Mouse (Mus musculus) gastrocnemius, adult 18-20 months (tissue): ENCODE data around the gene Spg21. TPM values are rescaled to one million over a fixed set of nuclear protein-coding genes. Genes with fewer than 3 reads are reported as not detected.

Experiments used
- DNase-seq: peaks from one replicate; pipeline ENCODE4 v3.0.0; 2021; ENCODE audit warnings: low spot score
- total RNA-seq, 2 experiments: library from RNA; stranded (reverse); gene quantifications; 2 replicates each; pipeline ENCODE4 v1.2.3; 2021

Spg21 gene
- total RNA-seq, 2 experiments from 2014 or later = 5.5 to 9.1 TPM

- no peak for DNase-seq
These were observed 74.5 kb downstream of the Spg21 start for GRCm38 (mm10) chr9:65535191-65535722.

- no peak for DNase-seq
These were observed 75.2 kb downstream of the Spg21 start for GRCm38 (mm10) chr9:65535789-65536469.

- DNase-seq = no peak
These were observed 75.7 kb downstream of the Spg21 start for GRCm38 (mm10) chr9:65536491-65536890.

Other genes with a start within 250 kb of the Spg21 start
- 10 to 100 TPM; 20.6 to 30.0 TPM for gene Cilp, start 195.8 kb upstream of the Spg21 start, total RNA-seq
- gene Clpx, start 166.7 kb upstream of the Spg21 start, total RNA-seq = 10 to 100 TPM; 61.6 to 63.1 TPM
- gene Pdcd7, start 114.8 kb upstream of the Spg21 start, total RNA-seq = 10 to 100 TPM; 14.6 to 22.2 TPM
- under 1 TPM; 0.64 to 0.71 TPM for gene Ubap1l, start 99.9 kb upstream of the Spg21 start, total RNA-seq
- 10 to 100 TPM; 10.7 to 11.6 TPM for gene Kbtbd13, start 69.3 kb upstream of the Spg21 start, total RNA-seq
- 1 to 10 TPM; 2.5 to 3.7 TPM for gene Rasl12, start 62.4 kb upstream of the Spg21 start, total RNA-seq
- not detected for gene Slc51b, start 38.0 kb upstream of the Spg21 start, total RNA-seq
- gene Mtfmt, start 25.2 kb upstream of the Spg21 start, total RNA-seq = 1 to 10 TPM; 4.7 to 6.5 TPM
- not detected for gene Ankdd1a, start 59.2 kb downstream of the Spg21 start, total RNA-seq
- 1 to 10 TPM; 2.2 to 5.4 TPM for gene Plekho2, start 119.1 kb downstream of the Spg21 start, total RNA-seq
- not detected for gene Pif1, start 126.2 kb downstream of the Spg21 start, total RNA-seq
- 1 to 10 TPM; 1.5 to 2.3 TPM for gene Rbpms2, start 168.7 kb downstream of the Spg21 start, total RNA-seq
- 100 to 1,000 TPM; 223 to 247 TPM for gene Oaz2, start 207.1 kb downstream of the Spg21 start, total RNA-seq